Mouse (Mus musculus): ENCODE measurements around the gene Mycl. TPM values are rescaled to one million over a fixed set of nuclear protein-coding genes. Genes with fewer than 3 reads are reported as not detected.
A peak's percentile ranks its signal among the peaks of the same experiment; 100 is the strongest.
"Not testable (repeated sequence)": the region's sequence is repeated elsewhere in the genome, so short reads cannot be mapped to it uniquely, and the experiment has no call there.

The Mycl gene
- polyA plus RNA-seq, 1 experiment = 5.8 TPM

DNA sequence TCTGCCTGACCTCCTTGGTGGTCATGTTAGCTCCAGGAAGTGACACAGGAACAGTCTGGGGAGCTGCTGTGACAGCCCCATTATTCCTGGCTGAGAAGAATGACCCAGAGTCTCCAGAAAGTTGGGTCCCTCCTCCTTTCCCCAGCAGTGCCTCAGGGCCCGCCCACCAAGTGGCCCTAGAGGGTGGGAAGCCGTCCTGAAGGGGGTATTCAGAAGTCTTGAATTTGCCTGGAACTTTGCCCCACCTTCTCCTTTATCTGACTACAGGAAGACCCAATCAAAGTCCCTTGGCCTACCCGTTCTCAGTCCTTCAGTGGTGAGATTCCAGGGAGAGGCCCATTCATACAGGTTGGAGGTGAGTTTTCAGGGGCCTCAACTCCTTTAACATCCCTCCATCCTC is 13.5 kb upstream of the Mycl start:
- H3K4me3 ChIP-seq (replicated peaks; ENCODE audit: insufficient read depth, low read depth, low read length) = no peak overlapping the region

DNA sequence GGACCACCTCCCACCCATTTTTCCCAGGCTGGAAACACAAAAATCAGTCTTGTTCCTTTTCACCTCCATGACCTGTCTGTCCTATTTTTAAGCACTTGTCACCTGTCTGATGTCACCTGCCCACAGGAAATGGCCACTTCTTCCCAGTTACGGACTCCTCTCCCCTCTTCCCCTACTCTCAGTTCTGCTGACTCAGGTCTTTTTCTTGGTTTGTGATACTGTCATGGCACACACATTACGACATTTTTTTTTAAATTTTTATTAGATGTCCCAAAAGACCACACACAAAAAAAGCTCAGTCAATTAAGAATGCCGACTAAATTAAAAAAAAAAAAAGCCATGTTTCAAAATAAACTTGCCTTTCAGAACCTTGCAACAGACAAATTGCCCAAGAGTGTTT is 12.9 kb upstream of the Mycl start:
- no peak overlapping the region for H3K27ac ChIP-seq (ENCODE audit: insufficient read depth, low read length)

More for the DNA sequence above, 13.5 kb upstream of the Mycl start:
- no peak for TF ChIP-seq CTCF (IDR thresholded peaks at IDR 0.05; ENCODE audit: borderline replicate concordance, insufficient read depth, low read depth, low read length)
- no peak for TF ChIP-seq POLR2A (IDR thresholded peaks at IDR 0.05; ENCODE audit: borderline replicate concordance, insufficient read depth, low read length)
- no peaks in the 10 kb centered on the region; the same call in 1 of the 2 replicates for H3K27me3 ChIP-seq (ENCODE audit: control insufficient read depth, insufficient read depth, low read length)
- no peak for DNase-seq
- WGBS = 75% methylated on average over 3 of the region's 3 CpGs
- H3K4me1 ChIP-seq (ENCODE audit: control insufficient read depth, insufficient read depth, low read length) = no peaks in the 10 kb centered on the region
- no peak overlapping the region for H3K27ac ChIP-seq (ENCODE audit: insufficient read depth, low read length)

GRCm38 (mm10) chr4:122983486-122984261 is 11.8 kb upstream of the Mycl start:
- no peak for DNase-seq
- H3K4me1 ChIP-seq (ENCODE audit: control insufficient read depth, insufficient read depth, low read length) = no peaks in the 10 kb centered on the region
- no peaks in the 10 kb centered on the region; the same call in 1 of the 2 replicates for H3K27me3 ChIP-seq (ENCODE audit: control insufficient read depth, insufficient read depth, low read length)
- 44% methylated on average over 17 of the region's 17 CpGs for WGBS
- no peak for TF ChIP-seq CTCF (IDR thresholded peaks at IDR 0.05; ENCODE audit: borderline replicate concordance, insufficient read depth, low read depth, low read length)
- no peak for TF ChIP-seq POLR2A (IDR thresholded peaks at IDR 0.05; ENCODE audit: borderline replicate concordance, insufficient read depth, low read length)
- no peak overlapping the region for H3K27ac ChIP-seq (ENCODE audit: insufficient read depth, low read length)
- no peak overlapping the region for H3K4me3 ChIP-seq (replicated peaks; ENCODE audit: insufficient read depth, low read depth, low read length)

More for the DNA sequence above, 12.9 kb upstream of the Mycl start:
- TF ChIP-seq POLR2A (IDR thresholded peaks at IDR 0.05; ENCODE audit: borderline replicate concordance, insufficient read depth, low read length) = no peak
- no peak for TF ChIP-seq CTCF (IDR thresholded peaks at IDR 0.05; ENCODE audit: borderline replicate concordance, insufficient read depth, low read depth, low read length)
- no peaks in the 10 kb centered on the region for H3K4me1 ChIP-seq (ENCODE audit: control insufficient read depth, insufficient read depth, low read length)
- no peak overlapping the region for H3K4me3 ChIP-seq (replicated peaks; ENCODE audit: insufficient read depth, low read depth, low read length)
- H3K27me3 ChIP-seq (ENCODE audit: control insufficient read depth, insufficient read depth, low read length) = no peaks in the 10 kb centered on the region; the same call in 1 of the 2 replicates
- DNase-seq = no peak
- 76% methylated on average over 3 of the region's 3 CpGs for WGBS

DNA sequence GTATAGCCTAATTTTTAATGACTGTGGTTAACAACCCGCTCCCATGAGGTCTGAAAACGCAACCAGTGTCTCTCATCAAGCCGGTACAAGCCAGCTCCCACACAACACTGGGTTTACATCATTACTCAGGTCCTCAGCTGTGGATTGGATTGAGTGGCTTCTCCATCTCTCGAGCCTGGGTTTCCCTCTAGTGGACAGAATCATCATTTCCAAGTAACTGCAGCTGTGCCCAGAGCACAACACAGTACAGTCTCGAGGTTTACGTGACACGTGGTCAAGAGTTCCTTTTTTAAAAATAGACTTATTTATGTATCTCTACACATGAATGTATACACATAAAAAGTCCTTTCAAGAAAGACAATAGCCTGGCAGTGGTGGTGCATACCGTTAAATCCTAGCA is 10.3 kb upstream of the Mycl start:
- 20% methylated on average over 8 of the region's 8 CpGs for whole genome bisulfite sequencing
- H3K27ac ChIP-seq (ENCODE audit: insufficient read depth, low read length) = no peak overlapping the region

GRCm38 (mm10) chr4:122987421-122987820 is 8.0 kb upstream of the Mycl start:
- no peak for DNase-seq
- Histone ChIP-seq H3K4me3 (replicated peaks; ENCODE audit: insufficient read depth, low read depth, low read length) (no peak overlapping the region), H3K4me1 (ENCODE audit: control insufficient read depth, insufficient read depth, low read length) (no peaks in the 10 kb centered on the region), H3K27ac (ENCODE audit: insufficient read depth, low read length) (no peak overlapping the region), H3K27me3 (ENCODE audit: control insufficient read depth, insufficient read depth, low read length) (no peaks in the 10 kb centered on the region; the same call in 1 of the 2 replicates)
- WGBS = 87% methylated on average over 4 of the region's 4 CpGs
- no peak for TF ChIP-seq CTCF (IDR thresholded peaks at IDR 0.05; ENCODE audit: borderline replicate concordance, insufficient read depth, low read depth, low read length)

More for the DNA sequence above, 10.3 kb upstream of the Mycl start:
- H3K4me1 ChIP-seq (ENCODE audit: control insufficient read depth, insufficient read depth, low read length) = no peaks in the 10 kb centered on the region
- no peaks in the 10 kb centered on the region; the same call in 1 of the 2 replicates for H3K27me3 ChIP-seq (ENCODE audit: control insufficient read depth, insufficient read depth, low read length)
- TF ChIP-seq CTCF (IDR thresholded peaks at IDR 0.05; ENCODE audit: borderline replicate concordance, insufficient read depth, low read depth, low read length) = peak; percentile 70
- no peak for TF ChIP-seq POLR2A (IDR thresholded peaks at IDR 0.05; ENCODE audit: borderline replicate concordance, insufficient read depth, low read length)
- no peak overlapping the region for H3K4me3 ChIP-seq (replicated peaks; ENCODE audit: insufficient read depth, low read depth, low read length)
- DNase-seq = peak; percentile 29 to 44

DNA sequence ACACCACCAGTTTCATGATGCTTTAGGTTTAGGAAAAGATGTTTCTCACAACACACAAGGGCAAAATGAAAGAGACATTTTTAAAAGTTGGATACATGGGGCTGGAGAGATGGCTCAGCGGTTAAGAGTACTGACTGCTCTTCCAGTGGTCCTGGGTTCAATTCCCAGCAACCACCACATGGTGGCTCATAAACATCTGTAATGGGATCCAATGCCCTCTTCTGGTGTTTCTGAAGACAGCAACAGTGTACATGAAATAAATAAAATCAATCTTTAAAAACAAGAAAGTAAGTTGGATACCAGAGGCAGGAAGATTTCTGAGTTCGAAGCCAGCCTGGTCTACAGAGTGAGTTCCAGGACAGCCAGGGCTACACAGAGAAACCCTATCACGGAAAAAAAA is 7.4 kb upstream of the Mycl start:
- not testable (repeated sequence) for DNase-seq; H3K27me3 ChIP-seq (ENCODE audit: control insufficient read depth, insufficient read depth, low read length); H3K27ac ChIP-seq (ENCODE audit: insufficient read depth, low read length); H3K4me1 ChIP-seq (ENCODE audit: control insufficient read depth, insufficient read depth, low read length); H3K4me3 ChIP-seq (replicated peaks; ENCODE audit: insufficient read depth, low read depth, low read length)
- WGBS = 77% methylated on average over 3 of the region's 3 CpGs

- no peak for DNase-seq
- Histone ChIP-seq H3K4me1 (ENCODE audit: control insufficient read depth, insufficient read depth, low read length) (no peaks in the 10 kb centered on the region; the same call in 1 of the 2 replicates), H3K27me3 (ENCODE audit: control insufficient read depth, insufficient read depth, low read length) (no peaks in the 10 kb centered on the region; the same call in 1 of the 2 replicates), H3K4me3 (replicated peaks; ENCODE audit: insufficient read depth, low read depth, low read length) (no peak overlapping the region), H3K27ac (ENCODE audit: insufficient read depth, low read length) (no peak overlapping the region)
- no peak for TF ChIP-seq CTCF (IDR thresholded peaks at IDR 0.05; ENCODE audit: borderline replicate concordance, insufficient read depth, low read depth, low read length)
- TF ChIP-seq POLR2A (IDR thresholded peaks at IDR 0.05; ENCODE audit: borderline replicate concordance, insufficient read depth, low read length) = no peak
- 66% methylated on average over 1 of the region's 1 CpGs for WGBS
These were observed 4.3 kb upstream of the Mycl start for GRCm38 (mm10) chr4:122991177-122991576.

GRCm38 (mm10) chr4:122992276-122992675 is 3.2 kb upstream of the Mycl start:
- no peak overlapping the region for H3K27ac ChIP-seq (ENCODE audit: insufficient read depth, low read length)
- H3K27me3 ChIP-seq (ENCODE audit: control insufficient read depth, insufficient read depth, low read length) = no peaks in the 10 kb centered on the region; the same call in 1 of the 2 replicates
- 83% methylated on average over 3 of the region's 3 CpGs for WGBS
- no peaks in the 10 kb centered on the region; the same call in 1 of the 2 replicates for H3K4me1 ChIP-seq (ENCODE audit: control insufficient read depth, insufficient read depth, low read length)
- no peak overlapping the region for H3K4me3 ChIP-seq (replicated peaks; ENCODE audit: insufficient read depth, low read depth, low read length)
- TF ChIP-seq CTCF (IDR thresholded peaks at IDR 0.05; ENCODE audit: borderline replicate concordance, insufficient read depth, low read depth, low read length) = no peak
- TF ChIP-seq POLR2A (IDR thresholded peaks at IDR 0.05; ENCODE audit: borderline replicate concordance, insufficient read depth, low read length) = no peak
- no peak for DNase-seq

All from cerebellum, adult 2 months (tissue).